Mouse (Mus musculus) kidney, postnatal 4 days (tissue): Measurements from ENCODE around the gene Med18.
"Not testable (repeated sequence)": the region's sequence is repeated elsewhere in the genome, so short reads cannot be mapped to it uniquely, and the experiment has no call there.

ENCODE experiments used
- DNase-seq, 2 experiments: peaks; one replicate each; pipeline ENCODE4 v3.0.0; 2021; ENCODE audit warnings: mixed read lengths in 2 of 2

Med18 gene

DNA sequence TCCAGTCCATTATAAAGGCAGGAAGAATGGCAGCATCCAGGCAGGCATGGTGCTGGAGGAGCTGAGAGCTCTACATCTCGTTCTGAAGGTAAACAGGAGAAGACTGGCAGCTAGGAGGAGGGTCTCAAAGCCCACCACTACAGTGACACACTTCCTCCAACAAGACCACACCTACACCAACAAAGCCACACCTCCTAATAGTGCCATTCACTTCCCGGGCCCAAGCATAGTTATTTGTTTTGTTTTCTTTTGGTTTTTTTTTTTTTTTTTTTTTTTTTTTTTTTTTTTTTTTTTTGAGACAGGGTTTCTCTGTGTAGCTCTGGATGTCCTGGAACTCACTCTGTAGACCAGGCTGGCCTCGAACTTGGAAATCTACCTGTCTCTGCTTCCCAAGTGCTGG, 18.4 kb upstream of the Med18 start:
- DNase-seq, result not testable (repeated sequence)

DNA sequence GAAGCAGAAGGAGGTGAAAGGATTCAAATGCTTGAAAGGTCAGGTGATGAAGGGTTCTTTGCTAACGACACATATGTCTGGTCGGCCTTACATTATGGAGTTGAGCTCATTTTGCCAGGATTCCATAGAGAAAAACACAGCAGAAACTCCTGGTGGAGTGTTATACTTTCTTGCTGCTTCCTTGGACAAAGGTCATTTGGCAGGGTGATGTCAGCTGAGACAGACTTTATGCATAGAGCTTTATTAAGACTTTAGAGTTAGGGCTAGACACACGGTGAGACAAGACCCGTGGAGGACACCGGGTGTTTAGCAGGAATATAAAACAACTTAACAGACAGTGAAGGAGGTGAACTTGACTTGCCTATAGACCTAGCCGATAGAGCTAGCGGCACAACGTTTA, 14.1 kb upstream of the Med18 start:
- no peak for DNase-seq

DNA sequence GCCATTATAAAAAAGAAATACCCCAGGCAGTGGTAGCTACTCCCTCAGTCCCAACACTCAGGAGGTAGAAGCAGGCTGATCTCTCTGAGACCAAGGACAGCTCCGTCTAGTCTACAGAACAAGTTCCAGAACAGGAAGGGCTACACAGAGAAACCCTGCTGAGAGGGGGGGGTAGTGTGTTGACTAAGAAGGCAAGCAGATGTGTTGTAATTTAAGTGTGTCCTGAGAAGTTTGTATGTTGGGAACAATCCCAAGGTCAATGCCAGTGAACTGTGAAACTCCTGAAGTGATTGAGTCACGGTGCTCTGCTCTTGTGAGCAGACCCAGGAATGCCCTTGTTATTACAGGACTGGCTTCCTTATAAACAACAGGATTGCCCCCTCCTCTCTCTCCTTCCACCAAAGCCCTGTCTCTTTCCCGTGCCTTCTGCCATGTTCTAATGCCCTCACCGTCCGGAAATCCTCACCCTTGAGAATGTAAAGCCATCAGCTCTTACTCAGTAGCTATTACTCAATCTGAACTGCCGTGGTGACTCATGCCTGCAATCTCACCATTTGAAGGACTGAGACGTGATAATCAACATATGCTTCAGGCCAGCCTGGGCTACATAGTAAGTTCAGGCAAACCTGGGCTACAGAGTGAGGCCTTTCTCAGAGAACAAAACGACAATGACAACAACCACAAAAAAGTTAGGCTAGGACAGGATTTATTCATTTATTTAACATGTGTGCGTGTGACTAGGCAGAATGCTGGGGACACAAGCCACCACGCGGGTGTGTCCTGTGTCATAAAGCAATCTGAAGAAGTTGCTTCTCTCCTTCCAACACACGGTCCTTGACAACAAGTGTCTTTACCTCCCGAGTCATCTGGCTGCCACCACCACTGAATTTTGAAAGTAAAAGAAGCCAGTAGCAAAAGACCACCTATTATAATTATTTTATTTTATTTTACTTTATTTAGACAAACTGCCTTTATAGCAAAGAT, 12.5 kb upstream of the Med18 start:
- DNase-seq, result no peak

DNA sequence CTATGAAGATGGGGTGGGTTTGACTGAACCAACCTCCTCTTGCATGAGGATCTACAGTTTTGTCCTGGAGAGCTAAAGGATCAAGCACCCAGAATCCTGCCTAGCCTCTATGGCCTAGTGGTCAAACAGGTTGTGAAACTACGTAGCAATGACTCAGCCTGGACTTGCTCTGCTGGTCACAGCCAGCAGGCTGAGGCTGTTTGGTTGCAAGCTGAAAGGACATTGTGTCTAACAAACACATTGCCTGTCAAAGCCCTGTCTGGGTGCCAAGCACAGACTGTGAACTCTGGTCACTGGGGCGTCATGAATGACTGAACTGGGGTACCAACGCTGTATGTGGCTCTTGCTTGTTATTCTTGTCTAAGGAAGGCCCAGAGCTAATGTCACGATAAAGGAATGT, 10.9 kb upstream of the Med18 start:
- DNase-seq, result peak; percentile 57 to 72

DNA sequence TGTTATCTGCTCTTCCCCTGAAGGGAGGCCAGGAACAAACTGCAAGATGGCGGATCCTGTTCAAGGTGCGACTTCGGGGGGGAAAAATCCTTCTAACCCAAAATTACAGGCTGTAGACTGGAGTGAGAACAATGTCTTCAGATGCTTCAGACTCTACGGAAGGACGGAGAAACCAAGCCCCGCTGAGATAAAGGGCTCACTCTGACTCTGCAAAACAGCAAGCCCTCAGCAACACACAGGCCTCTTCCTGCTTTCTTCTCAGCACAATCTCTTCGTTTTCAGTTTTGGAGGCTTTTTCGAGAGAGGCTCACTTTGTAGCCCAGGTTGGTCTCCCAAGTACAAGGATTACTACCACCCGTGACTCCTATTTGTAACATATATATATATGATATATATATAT, 9.7 kb upstream of the Med18 start:
- no peak for DNase-seq

DNA sequence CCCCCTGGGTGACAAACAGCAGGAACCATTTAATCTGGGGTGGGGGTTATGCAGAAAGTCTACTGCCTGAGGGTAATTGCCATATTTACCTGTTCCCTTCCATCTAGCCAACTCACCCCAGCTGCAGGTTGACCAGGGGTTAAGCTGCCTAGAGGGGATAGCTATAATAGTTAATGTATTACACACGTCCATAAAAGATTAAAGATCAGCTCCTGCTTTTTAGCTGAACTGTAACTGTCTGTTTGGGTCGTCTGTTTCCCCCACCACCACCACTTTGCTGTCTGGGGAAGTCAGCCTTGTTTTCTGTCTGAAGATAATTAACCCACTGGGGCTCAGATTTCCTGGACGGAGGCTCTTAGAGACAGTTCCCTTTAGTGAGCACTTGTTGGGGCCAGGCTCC, 6.2 kb upstream of the Med18 start:
- DNase-seq, result peak; percentile 27 to 55

DNA sequence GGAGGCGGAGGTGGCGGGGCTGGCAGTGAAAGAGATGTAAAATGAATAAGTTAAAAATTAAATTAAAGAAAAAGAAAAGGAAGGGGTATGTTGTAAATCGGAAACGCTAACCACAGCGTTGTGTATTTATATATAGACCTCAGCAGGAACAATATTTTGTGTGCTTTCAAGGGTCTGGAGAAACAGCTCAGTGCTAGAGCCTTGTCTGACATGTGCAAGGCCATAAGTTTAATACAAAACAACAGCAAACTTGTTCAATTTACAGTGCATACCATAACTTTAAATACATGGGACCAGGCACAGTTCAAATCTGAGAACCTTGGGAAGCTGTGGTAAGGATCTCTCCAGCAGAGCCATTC, 513 bp upstream of the Med18 start:
- DNase-seq, result no peak

DNA sequence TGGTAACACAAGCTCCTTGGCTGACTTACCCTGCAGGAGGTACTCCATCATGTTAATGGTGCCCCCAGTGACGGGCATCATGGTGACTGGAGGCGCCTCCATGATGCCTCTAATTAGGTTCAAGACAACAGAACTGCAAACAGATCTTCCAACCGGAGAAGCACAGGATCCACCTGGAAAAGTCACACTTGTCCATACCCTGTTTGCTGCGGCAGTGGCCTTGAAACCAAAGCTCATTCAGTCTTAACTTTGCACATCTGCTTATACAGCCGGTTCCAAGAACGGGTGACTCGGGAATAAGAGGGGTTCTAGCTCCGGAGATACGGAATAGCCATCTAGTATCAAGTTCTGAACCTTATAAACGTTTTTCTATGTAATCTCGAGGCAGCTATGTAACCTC, 885 bp downstream of the Med18 start:
- no peak for DNase-seq

DNA sequence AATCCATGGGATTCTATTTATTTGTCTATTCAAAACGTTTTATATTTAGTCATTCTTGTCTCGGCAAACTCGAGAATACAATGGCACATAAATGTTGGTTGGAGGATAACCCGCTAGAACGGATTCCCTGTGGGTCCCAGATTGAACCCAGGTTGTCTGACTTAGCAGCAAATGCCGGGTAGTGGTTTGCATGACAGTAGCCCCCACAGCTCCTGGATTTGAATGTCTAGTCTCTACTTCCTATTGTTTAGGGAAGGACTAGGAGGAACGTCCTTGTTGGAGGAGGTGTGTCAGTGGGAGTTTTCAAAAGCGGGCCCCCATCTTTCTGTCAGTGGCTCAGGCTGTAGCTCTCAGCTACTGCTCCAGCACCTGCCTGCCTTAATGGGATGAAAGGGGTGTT, 3.5 kb downstream of the Med18 start:
- no peak for DNase-seq

DNA sequence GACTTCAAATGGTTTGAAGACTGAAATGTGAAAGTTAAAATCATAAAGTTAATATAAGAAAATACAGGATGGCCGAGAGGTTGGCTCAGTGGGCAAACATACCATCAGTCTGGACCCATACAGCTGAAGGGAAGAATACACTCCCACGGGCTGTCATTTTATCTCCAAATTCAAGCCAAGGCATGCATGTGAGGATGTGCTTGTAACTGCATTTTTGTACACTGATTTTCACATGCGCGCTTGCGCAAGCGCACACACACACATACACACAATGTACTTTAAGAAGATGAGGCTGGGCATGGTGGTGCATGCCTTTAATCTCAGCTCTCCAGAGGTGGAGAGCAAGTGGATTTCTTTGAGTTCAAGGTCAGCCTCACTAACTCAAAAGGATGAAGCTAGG, 8.2 kb downstream of the Med18 start:
- no peak for DNase-seq

DNA sequence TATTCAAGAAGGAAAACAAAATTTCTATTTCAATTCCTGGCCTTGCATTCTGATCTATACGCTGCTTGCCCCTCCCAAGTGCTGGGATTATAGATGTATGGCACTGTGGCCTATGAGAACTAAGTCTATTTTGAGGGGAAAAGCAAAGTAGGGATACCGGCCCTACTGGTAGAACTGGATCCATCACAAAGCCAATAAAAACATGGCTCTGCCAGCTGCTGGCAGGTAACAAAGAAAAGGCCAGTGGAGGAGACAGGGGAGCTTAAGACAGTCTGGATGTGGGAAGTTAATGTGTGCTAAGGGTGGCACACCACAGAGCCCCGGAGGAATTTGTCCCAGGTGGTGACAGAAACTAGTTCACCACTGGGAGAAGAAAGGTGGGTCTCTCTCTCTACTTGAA, 8.6 kb downstream of the Med18 start:
- DNase-seq, result no peak

DNA sequence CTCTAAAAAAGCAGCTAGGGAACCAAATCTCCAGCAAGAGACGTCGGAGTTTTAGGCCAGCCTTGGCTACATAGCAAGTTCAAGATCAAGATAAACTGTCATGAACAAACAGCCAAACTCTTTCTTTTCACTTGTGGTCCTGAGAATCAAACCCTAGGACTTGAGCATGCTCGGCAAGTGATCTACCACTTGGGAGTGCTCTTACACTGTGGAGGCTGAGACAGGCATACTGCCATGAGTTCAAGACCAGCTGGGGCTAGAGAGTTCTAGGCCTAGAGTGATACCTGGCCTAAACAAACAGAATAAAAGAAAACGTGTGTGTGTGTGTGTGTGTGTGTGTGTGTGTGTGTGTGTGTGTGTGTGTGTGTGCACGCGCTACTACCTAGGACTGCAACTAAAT, 9.5 kb downstream of the Med18 start:
- DNase-seq, result no peak

DNA sequence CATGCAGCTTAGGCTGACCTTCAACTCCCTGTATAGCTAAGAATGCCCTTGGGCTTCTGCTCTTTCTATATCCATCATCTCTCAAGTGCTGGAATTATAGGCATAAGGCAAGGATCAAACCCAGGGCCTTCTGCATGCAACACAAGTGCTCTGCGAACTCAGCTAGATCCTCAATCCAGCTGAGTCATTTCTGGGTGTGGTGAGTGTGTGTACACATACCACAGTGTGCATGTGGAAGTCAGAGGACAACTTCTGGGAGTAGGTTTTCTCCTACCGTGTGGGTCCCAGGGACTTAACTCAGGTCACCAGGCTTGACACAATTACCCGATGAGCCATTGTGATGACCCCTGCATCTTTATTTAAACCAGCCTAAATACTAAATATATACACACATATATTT, 13.9 kb downstream of the Med18 start:
- no peak for DNase-seq

DNA sequence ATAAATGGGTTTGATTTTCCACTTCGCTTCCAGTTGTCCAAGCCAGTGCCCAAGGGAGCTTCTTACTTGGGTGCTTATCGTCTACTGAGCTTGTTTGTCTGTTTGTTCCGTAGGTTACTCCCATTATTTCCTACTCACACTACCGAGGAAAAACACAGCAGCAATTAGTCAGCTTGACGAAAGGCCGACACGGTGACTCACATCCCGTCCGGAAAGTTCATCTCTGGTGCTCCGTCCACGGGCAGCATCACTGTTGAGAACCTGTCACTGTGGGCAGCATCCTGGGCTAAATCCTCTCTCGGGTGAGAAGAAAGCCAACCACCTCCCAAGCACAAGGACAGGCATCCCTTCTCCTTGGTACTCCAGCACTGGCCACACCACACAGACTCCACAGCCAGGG, 17.6 kb downstream of the Med18 start:
- DNase-seq, result no peak

DNA sequence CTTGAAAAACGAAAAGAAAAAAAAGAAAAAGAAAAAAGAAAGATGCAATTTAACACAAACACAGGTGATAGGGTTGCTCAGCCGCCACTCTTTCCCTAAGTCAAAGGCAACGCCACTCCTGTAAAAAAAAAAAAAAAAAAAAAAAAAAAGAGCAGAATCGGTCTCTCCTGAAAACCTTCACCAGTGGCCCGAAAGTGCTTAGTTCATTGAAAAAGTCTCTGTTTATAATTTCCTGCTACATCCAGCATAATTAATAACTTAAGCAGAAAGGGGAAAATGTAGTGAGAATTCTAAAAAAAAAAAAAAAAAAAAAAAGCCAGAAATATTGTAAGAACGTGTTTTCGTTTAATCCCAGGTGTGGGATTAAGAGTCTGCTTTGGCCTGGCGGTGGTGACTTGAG, 19.2 kb downstream of the Med18 start:
- DNase-seq, result no peak

DNA sequence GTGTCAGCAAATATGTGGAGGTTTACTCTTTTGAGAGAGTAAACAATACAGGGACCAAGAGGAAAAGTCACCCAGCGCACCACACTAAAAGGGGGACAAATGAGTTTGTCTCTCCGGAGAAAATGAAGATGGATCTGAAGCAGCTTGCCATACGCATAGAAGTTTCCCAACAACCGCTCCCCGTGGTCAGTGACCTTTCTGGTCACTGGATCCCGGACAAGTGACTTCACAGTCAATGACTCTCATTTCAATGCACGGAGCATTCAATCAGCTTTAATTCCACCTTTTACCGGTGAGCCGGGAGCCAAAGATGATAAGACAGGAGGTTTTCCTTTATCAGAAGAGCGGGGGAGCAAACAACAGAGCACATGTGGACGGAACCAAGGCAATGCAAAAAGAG, 25.9 kb downstream of the Med18 start:
- DNase-seq, result no peak

DNA sequence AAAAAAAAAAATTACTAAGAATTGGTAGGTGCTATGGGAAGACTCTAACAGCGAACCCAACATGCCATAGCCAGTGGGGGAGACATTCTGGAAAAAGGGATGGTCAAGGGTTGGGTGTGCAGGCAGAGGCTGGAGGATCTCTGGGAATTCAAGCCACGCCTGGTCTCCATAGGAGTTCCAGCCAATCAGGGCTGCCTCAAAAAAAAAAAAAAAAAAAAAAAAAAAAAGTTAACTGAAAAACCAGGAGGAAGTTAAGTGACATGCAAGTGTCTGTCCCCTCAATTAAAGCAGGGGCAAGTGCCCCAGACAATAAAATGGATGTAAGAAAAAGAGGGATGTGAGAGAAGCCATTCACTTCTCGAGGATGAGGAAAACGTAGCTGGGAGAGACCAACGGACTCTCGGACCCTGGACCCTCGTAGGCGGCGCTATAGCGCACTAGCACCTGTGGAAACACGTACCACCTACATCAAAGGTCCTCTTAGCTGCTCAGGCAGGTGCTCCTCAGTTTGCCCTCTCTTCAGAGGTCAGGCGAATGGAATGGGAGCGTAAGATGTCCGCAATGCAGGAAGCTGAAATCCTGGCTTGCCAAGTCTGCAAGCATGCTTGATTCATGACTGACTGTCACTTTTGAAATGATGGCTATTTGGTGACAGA, 30.9 kb downstream of the Med18 start:
- DNase-seq, result no peak

DNA sequence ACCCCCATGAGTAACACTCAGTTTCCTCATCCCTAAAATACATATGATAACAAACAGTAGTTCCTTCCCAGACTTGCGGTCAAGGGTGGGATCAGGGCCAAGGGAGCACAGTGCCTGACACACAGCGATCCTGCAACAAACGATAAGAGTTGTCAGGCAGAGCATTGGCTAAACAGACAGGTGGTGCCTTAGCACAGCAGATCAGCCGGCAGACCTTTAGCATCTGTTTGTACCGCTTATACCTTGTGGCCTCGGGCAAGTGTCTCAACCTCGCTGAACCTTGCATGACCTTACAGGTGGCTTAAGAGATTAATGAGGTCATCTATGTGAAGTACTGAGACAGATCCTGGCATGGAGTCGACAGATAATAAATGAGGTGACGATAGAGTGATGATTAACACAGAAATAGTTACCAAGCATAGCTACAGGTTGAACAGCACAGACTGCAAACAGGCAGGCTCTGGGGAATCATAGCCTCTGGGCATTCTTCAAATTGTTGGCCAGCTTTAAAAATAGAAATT, 35.6 kb downstream of the Med18 start:
- DNase-seq, result no peak

DNA sequence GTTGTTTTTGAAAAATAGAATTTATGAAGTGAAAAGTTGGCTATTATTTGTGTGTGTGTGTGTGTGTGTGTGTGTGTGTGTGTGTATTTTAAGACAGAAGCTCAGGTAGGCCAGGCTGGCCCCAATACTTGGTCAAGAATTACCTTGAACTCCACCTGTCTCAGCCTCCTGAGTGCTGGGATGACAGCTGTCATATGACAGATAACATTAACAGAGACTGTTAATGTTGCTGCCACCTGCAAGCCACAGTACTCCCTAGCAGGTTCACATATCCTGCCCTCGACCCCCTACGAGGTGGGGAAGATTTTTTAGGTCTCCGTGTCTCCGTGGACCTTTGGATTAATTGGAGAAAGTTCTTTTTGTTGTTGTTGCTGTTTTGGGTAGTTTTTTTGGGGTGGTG, 36.2 kb downstream of the Med18 start:
- DNase-seq, result no peak

DNA sequence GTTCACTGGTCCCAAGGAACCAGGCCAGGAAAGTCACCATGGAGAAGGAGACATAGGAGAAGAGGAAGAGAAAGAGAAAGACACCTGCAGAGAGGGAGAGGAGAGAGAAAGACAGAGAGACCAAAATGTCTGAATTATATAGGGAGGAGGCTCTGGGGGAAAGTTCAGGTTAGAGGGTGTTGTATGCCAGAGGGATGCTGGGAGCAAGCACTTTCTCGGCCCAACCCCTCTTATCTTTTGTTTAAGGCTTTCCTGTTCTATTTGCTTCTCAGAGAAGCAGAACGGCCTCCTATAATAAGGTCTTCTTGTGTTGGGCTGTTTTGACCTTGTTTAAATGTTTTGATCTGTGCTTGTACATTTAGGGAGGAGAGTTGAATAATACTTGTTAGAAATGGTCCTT, 37.7 kb downstream of the Med18 start:
- DNase-seq, result no peak

DNA sequence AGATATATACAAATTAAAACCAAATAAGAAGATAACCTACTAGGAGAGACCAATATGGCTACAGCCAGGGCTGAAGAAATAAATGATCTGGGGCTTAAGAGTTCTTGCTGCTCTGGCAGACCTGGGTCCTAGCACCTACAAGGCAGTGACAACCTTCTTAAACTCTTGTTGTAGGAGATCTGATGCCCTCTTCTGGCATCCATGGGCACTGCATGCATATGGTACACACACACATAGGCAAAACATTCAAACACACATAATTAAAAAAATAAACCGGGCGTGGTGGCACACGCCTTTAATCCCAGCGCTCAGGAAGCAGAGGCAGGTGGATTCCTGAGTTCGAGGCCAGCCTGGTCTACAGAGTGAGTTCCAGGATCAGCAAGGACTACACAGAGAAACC, 39.0 kb downstream of the Med18 start:
- peak in 1 of 2 experiments; percentile 31 for DNase-seq

DNA sequence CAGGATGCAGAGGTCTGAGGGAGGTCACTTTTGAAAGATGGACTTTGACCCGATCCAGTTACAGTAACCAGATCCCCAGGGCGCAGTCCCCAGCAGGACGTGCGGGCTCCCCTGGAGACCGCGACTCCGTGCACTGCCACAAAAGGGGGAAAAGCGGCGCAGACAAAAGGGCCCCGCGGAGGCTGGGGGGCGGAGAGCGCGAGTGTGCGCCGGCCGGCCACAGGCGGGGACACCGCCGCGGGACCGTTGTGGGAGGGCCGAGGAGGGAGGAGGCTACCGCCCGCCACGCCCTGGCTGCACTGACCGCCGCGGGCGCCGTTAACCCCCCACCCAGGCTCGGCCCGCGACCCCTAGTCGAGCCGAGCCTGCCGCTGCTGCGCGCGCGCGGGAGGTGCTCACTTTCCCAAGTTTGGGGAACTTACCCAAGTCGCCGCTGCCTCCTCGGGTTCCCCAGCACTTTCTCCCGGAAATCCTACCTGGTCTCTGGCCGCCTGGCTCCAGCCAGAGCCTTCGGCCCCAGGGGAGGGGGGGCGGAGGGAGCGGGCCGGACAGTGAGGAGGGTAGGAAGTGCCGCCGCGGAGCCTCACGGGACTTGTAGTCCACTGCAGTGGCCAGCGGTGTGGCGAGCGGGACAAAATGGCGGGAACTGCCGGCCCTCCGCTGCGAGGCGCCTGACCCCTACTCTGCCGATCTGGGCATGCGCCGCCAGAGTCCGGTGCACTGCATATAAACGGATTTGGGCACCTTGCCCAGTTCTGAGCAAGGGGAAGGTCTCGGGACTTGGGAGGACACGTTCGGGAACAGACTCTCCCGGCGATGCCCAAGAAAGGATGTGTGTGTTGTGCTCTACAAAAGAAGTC, 41.6 kb downstream of the Med18 start, which contains the start of gene Phactr4:
Gene Phactr4 (minus strand): TSS at position 567 of the 860 bp plus-strand sequence.
- peak; percentile 99 for DNase-seq

DNA sequence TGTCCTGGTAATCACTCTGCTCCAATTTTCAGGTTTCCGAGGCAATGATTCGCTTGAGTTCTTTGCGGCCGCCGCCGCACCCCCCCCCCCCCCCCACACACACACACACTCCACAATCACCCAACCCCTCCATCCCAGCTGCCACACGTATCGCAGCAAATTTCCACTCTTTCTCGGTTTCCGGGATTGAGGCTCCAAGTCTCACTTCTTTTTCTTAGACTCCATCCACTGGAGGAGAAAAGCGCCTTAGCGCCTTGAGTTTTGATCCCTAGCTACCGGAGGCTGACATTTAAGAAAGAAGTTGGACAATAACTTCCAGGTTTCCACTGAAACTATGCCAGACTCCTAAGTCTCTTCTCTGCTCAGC, 42.2 kb downstream of the Med18 start:
- DNase-seq, result no peak
